Mouse (Mus musculus) small intestine, adult 2 months (tissue): ENCODE results near the gene Tifa.

ENCODE experiments used
- CTCF ChIP-seq: fragments of 200-500 bp; IDR thresholded peaks from 2 replicates; pipeline ENCODE4 v1.5.1; 2012; ENCODE audit warnings: low read depth, mild to moderate bottlenecking, control low read depth, inconsistent platforms, low read length, moderate library complexity, mixed read lengths; ENCODE audit not compliant: insufficient replicate concordance, insufficient read length; ENCODE audit errors: extremely low read depth
- POLR2A ChIP-seq: fragments of 200-500 bp; IDR thresholded peaks from 2 replicates; pipeline ENCODE4 v1.6.1; 2012; ENCODE audit warnings: low read depth, mild to moderate bottlenecking, control low read depth, inconsistent platforms, low read length, moderate library complexity

DNA sequence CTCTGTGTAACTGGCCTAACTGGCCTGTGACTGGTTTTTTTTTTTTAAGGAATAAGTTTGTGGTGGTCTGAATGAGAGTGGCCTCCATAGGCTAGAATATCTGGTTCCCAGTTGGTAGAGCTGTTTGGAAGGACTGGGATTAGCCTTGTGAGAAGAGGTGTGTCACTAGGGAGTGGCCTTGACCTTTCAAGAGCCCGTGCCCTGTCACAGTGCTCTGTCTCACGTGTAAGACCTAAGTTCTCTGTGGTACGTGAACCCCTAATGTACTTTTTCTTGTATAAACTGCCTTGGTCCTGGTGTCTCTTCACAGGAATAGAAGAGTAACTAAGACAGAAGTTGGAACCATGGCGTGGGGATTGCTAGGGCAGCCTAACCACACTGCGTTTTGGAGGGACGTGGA lies 16.4 kb downstream of the Tifa start:
- no peak for TF ChIP-seq POLR2A
- TF ChIP-seq CTCF, result no peak
